ENCODE assay signal across 22 mouse cellular contexts in genomic region chr2:148092089-148092488, GRCm38 (mm10). TPM values are rescaled to one million over a fixed set of nuclear protein-coding genes. Genes with fewer than 3 reads are reported as not detected.
DNase-seq lines count a peak whose midpoint lies in the region; ATAC-seq lines count a peak whose summit lies in the region.
"Had no signal": no experiment of that assay in that cellular context is flagged by ENCODE, and none has a peak within 500 bp of the region (broad histone marks: within the 10 kb centered on the region; RNA-seq: fewer than 3 reads in every experiment).

No protein-coding gene starts in this region.

- no peak overlapping the region for H3K9ac ChIP-seq in hindbrain, embryonic 14.5 days
- H3K9ac ChIP-seq in lung, embryonic 16.5 days (ENCODE audit: low read length): no peak overlapping the region
- H3K9ac ChIP-seq in midbrain, embryonic 11.5 days (ENCODE audit: low read length): no peak overlapping the region
- no peak overlapping the region for H3K9ac ChIP-seq in midbrain, embryonic 15.5 days
- H3K9ac ChIP-seq: embryonic facial prominence, embryonic 13.5 days; embryonic facial prominence, embryonic 15.5 days; forebrain, embryonic 12.5 days had no signal

- H3K4me1 ChIP-seq in hindbrain, embryonic 14.5 days (replicated peaks; ENCODE audit: control insufficient read depth, insufficient read depth, low read length): no peaks in the 10 kb centered on the region
- no peaks in the 10 kb centered on the region for H3K4me1 ChIP-seq in hindbrain, embryonic 10.5 days (replicated peaks)
- no peaks in the 10 kb centered on the region for H3K4me1 ChIP-seq in lung, embryonic 16.5 days (replicated peaks; ENCODE audit: control insufficient read depth, insufficient read depth, low read length)
- no peaks in the 10 kb centered on the region for H3K4me1 ChIP-seq in midbrain, embryonic 11.5 days (ENCODE audit: control insufficient read depth, insufficient read depth, low read length)
- H3K4me1 ChIP-seq in midbrain, embryonic 15.5 days: no peaks in the 10 kb centered on the region
- H3K4me1 ChIP-seq: embryonic facial prominence, embryonic 13.5 days; embryonic facial prominence, embryonic 15.5 days; forebrain, embryonic 12.5 days had no signal

- DNase-seq in hindbrain, embryonic 14.5 days (ENCODE audit: low spot score): no peak
- DNase-seq in hindbrain, embryonic 10.5 days (ENCODE audit: low spot score): no peak
- DNase-seq in lung, adult 18-20 months: no peak
- no peak for DNase-seq in midbrain, embryonic 11.5 days (ENCODE audit: low spot score, missing footprints)
- DNase-seq: adrenal gland, adult 2 months; adrenal gland, postnatal 10 days; adrenal gland, postnatal 25 days; cerebellum, adult 11 months; cerebellum, adult 18-20 months; cerebellum, adult 8-10 months; cerebellum, adult 9-11 months; cerebellum, postnatal 14 days; cerebellum, postnatal 36 days; embryo, embryonic 11 days had no signal

- no peaks in the 10 kb centered on the region for H3K36me3 ChIP-seq in hindbrain, embryonic 14.5 days (replicated peaks; ENCODE audit: control insufficient read depth, insufficient read depth)
- no peaks in the 10 kb centered on the region for H3K36me3 ChIP-seq in hindbrain, embryonic 10.5 days
- no peaks in the 10 kb centered on the region for H3K36me3 ChIP-seq in lung, embryonic 16.5 days (ENCODE audit: control insufficient read depth, insufficient read depth, low read length)
- no peaks in the 10 kb centered on the region for H3K36me3 ChIP-seq in midbrain, embryonic 11.5 days (ENCODE audit: control insufficient read depth, insufficient read depth, low read length)
- H3K36me3 ChIP-seq in midbrain, embryonic 15.5 days (replicated peaks): no peaks in the 10 kb centered on the region
- H3K36me3 ChIP-seq: embryonic facial prominence, embryonic 13.5 days; embryonic facial prominence, embryonic 15.5 days; forebrain, embryonic 10.5 days; forebrain, embryonic 12.5 days had no signal

- no peak overlapping the region for H3K4me3 ChIP-seq in hindbrain, embryonic 14.5 days (replicated peaks; ENCODE audit: low read length)
- H3K4me3 ChIP-seq in hindbrain, embryonic 10.5 days: no peak overlapping the region
- H3K4me3 ChIP-seq in lung, embryonic 16.5 days (ENCODE audit: low read length): no peak overlapping the region
- H3K4me3 ChIP-seq in midbrain, embryonic 11.5 days (ENCODE audit: low read depth, low read length): no peak overlapping the region
- no peak overlapping the region for H3K4me3 ChIP-seq in midbrain, embryonic 15.5 days
- H3K4me3 ChIP-seq: embryonic facial prominence, embryonic 13.5 days; embryonic facial prominence, embryonic 15.5 days; erythroblast, embryonic 14.5 days; forebrain, embryonic 10.5 days; forebrain, embryonic 12.5 days had no signal

- no peaks in the 10 kb centered on the region for H3K9me3 ChIP-seq in hindbrain, embryonic 14.5 days (ENCODE audit: control insufficient read depth, low read length)
- H3K9me3 ChIP-seq in hindbrain, embryonic 10.5 days: no peaks in the 10 kb centered on the region
- no peaks in the 10 kb centered on the region for H3K9me3 ChIP-seq in lung, embryonic 16.5 days (ENCODE audit: control insufficient read depth, low read length)
- H3K9me3 ChIP-seq in midbrain, embryonic 11.5 days (ENCODE audit: control insufficient read depth, low read length): no peaks in the 10 kb centered on the region
- H3K9me3 ChIP-seq in midbrain, embryonic 15.5 days: no peaks in the 10 kb centered on the region
- H3K9me3 ChIP-seq: embryonic facial prominence, embryonic 13.5 days; embryonic facial prominence, embryonic 15.5 days; forebrain, embryonic 10.5 days; forebrain, embryonic 12.5 days had no signal

- ATAC-seq in hindbrain, embryonic 14.5 days (ENCODE audit: low FRiP score): peak; percentile 55; the same call in 1 of the 2 replicates
- 0 out of 2 replicates have a peak, but pooled peaks have one; percentile 20 for ATAC-seq in lung, embryonic 16.5 days (ENCODE audit: low read depth)
- ATAC-seq in midbrain, embryonic 11.5 days (ENCODE audit: low FRiP score): peak; percentile 27; the same call in 1 of the 2 replicates
- ATAC-seq in midbrain, embryonic 15.5 days (replicated peaks): no peak
- ATAC-seq: forebrain, embryonic 14.5 days had no signal

- H3K27me3 ChIP-seq in hindbrain, embryonic 14.5 days (ENCODE audit: control insufficient read depth, insufficient read depth, low read length): no peaks in the 10 kb centered on the region
- H3K27me3 ChIP-seq in hindbrain, embryonic 10.5 days (ENCODE audit: insufficient read depth, poor library complexity, severe bottlenecking): no peaks in the 10 kb centered on the region
- no peaks in the 10 kb centered on the region for H3K27me3 ChIP-seq in lung, embryonic 16.5 days (ENCODE audit: control insufficient read depth, insufficient read depth, low read depth, low read length)
- H3K27me3 ChIP-seq in midbrain, embryonic 11.5 days (ENCODE audit: control insufficient read depth, insufficient read depth, low read length): no peaks in the 10 kb centered on the region
- no peaks in the 10 kb centered on the region for H3K27me3 ChIP-seq in midbrain, embryonic 15.5 days (replicated peaks)
- H3K27me3 ChIP-seq: embryonic facial prominence, embryonic 13.5 days; embryonic facial prominence, embryonic 15.5 days; forebrain, embryonic 12.5 days had no signal

- 91% methylated on average over 2 of the region's 2 CpGs for WGBS in hindbrain, embryonic 14.5 days
- 88% methylated on average over 2 of the region's 2 CpGs for WGBS in hindbrain, embryonic 10.5 days
- 57% methylated on average over 2 of the region's 2 CpGs for WGBS in lung, embryonic 16.5 days
- 86% methylated on average over 2 of the region's 2 CpGs for WGBS in midbrain, embryonic 11.5 days
- WGBS in midbrain, embryonic 15.5 days: 92% methylated on average over 2 of the region's 2 CpGs

- H3K4me2 ChIP-seq in hindbrain, embryonic 14.5 days (replicated peaks): no peak overlapping the region
- no peak overlapping the region for H3K4me2 ChIP-seq in lung, embryonic 16.5 days (ENCODE audit: low read depth, low read length)
- H3K4me2 ChIP-seq in midbrain, embryonic 11.5 days: no peak overlapping the region
- H3K4me2 ChIP-seq in midbrain, embryonic 15.5 days: no peak overlapping the region
- H3K4me2 ChIP-seq: embryonic facial prominence, embryonic 13.5 days; embryonic facial prominence, embryonic 15.5 days; forebrain, embryonic 12.5 days had no signal

- H3K27ac ChIP-seq in hindbrain, embryonic 14.5 days: no peak overlapping the region
- H3K27ac ChIP-seq in hindbrain, embryonic 10.5 days: no peak overlapping the region
- no peak overlapping the region for H3K27ac ChIP-seq in lung, embryonic 16.5 days (ENCODE audit: low read length)
- no peak overlapping the region for H3K27ac ChIP-seq in midbrain, embryonic 11.5 days (ENCODE audit: low read depth, low read length)
- no peak overlapping the region for H3K27ac ChIP-seq in midbrain, embryonic 15.5 days
- H3K27ac ChIP-seq: embryonic facial prominence, embryonic 13.5 days; embryonic facial prominence, embryonic 15.5 days; forebrain, embryonic 10.5 days; forebrain, embryonic 12.5 days had no signal

RNA-seq across cellular contexts. Expression of gene Foxa2, which starts 45.3 kb away (rescaled TPM):
- polyA plus RNA-seq in hindbrain, embryonic 14.5 days (2014; fragmentation: Nextera tagmentation; extraction: Ambion mirVana): 2.1 and 2.2 TPM in 2 replicates
- 6.1 and 6.4 TPM in 2 replicates for polyA plus RNA-seq in hindbrain, embryonic 10.5 days (2016; fragmentation: Nextera tagmentation; extraction: Ambion mirVana)
- polyA plus RNA-seq in lung, embryonic 16.5 days (2015; fragmentation: Nextera tagmentation; extraction: Ambion mirVana): 32.6 and 38.1 TPM in 2 replicates
- polyA plus RNA-seq in midbrain, embryonic 11.5 days (2014; fragmentation: Nextera tagmentation; extraction: Ambion mirVana): 15.1 and 17.9 TPM in 2 replicates
- polyA plus RNA-seq in midbrain, embryonic 15.5 days (2015; fragmentation: Nextera tagmentation; extraction: Ambion mirVana): 5.2 and 6.1 TPM in 2 replicates
- polyA plus RNA-seq: erythroblast, embryonic 14.5 days had no signal
